Mouse (Mus musculus): ENCODE results near the gene Spata19.

Gene Spata19

GRCm38 (mm10) chr9:27396500-27396899 is at the start of gene Spata19:
Gene Spata19 (plus strand): TSS chr9:27396800.
- DNase-seq (ENCODE audit: low spot score in 2 of 2): no peak

- DNase-seq (ENCODE audit: low spot score in 2 of 2): no peak
Observed at GRCm38 (mm10) chr9:27353082-27353481, 43.5 kb upstream of the Spata19 start.

GRCm38 (mm10) chr9:27357893-27358292 is 38.7 kb upstream of the Spata19 start:
- DNase-seq (ENCODE audit: low spot score in 2 of 2): peak in 1 of 2 experiments; percentile 1

GRCm38 (mm10) chr9:27367231-27367630 is 29.4 kb upstream of the Spata19 start:
- DNase-seq (ENCODE audit: low spot score in 2 of 2): no peak

GRCm38 (mm10) chr9:27369108-27369507 is 27.5 kb upstream of the Spata19 start:
- DNase-seq (ENCODE audit: low spot score in 2 of 2): no peak

GRCm38 (mm10) chr9:27375746-27376145 is 20.9 kb upstream of the Spata19 start:
- no peak for DNase-seq (ENCODE audit: low spot score in 2 of 2)

GRCm38 (mm10) chr9:27386951-27387350 is 9.6 kb upstream of the Spata19 start:
- no peak for DNase-seq (ENCODE audit: low spot score in 2 of 2)

GRCm38 (mm10) chr9:27401169-27401568 is 4.6 kb downstream of the Spata19 start:
- DNase-seq (ENCODE audit: low spot score in 2 of 2): no peak

GRCm38 (mm10) chr9:27409733-27410132 is 13.1 kb downstream of the Spata19 start:
- no peak for DNase-seq (ENCODE audit: low spot score in 2 of 2)

- peak; percentile 16 to 69 for DNase-seq (ENCODE audit: low spot score in 2 of 2)
Observed at GRCm38 (mm10) chr9:27414058-27414460, 17.5 kb downstream of the Spata19 start.

- no peak for DNase-seq (ENCODE audit: low spot score in 2 of 2)
Observed at GRCm38 (mm10) chr9:27424511-27424910, 27.9 kb downstream of the Spata19 start.

GRCm38 (mm10) chr9:27428552-27428951 is 32.0 kb downstream of the Spata19 start:
- no peak for DNase-seq (ENCODE audit: low spot score in 2 of 2)

- DNase-seq (ENCODE audit: low spot score in 2 of 2): no peak
Observed at GRCm38 (mm10) chr9:27433301-27433700, 36.7 kb downstream of the Spata19 start.

- no peak for DNase-seq (ENCODE audit: low spot score in 2 of 2)
Observed at GRCm38 (mm10) chr9:27435936-27436335, 39.3 kb downstream of the Spata19 start.

GRCm38 (mm10) chr9:27437391-27438061 is 40.9 kb downstream of the Spata19 start:
- no peak for DNase-seq (ENCODE audit: low spot score in 2 of 2)

GRCm38 (mm10) chr9:27449780-27450422 is 53.3 kb downstream of the Spata19 start:
- no peak for DNase-seq (ENCODE audit: low spot score in 2 of 2)

All from spleen, postnatal 4 days (tissue).